Mouse (Mus musculus): ENCODE measurements around the gene Ccdc146. TPM values are rescaled to one million over a fixed set of nuclear protein-coding genes. Genes with fewer than 3 reads are reported as not detected.
"Not testable (repeated sequence)": the region's sequence is repeated elsewhere in the genome, so short reads cannot be mapped to it uniquely, and the experiment has no call there.

The Ccdc146 gene
- polyA plus RNA-seq, 1 experiment: 0.71 TPM

DNA sequence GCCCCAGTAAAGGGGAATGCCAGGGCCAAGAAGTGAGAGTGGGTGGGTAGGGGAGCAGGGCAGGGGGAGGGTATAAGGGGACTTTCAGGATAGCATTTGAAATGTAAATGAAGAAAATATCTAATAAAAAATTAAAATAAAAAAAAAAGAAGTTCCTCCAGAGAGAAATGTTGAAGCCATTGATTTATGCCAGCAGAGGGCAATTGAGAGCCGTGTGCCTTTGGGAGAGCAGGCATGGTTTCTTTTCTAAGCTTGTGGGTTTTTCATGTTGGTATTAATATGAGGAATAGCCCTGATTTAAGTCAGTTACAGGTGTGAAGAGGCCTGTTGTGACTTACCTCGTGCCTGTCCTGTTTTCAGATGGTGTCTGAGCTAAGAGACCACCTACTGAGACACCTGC is 146.8 kb downstream of the Ccdc146 start:
- not testable (repeated sequence) for DNase-seq (ENCODE audit: low read depth)
- peak; percentile 13; the same call in 1 of the 2 replicates for TF ChIP-seq CTCF (IDR thresholded peaks at IDR 0.05; ENCODE audit: borderline replicate concordance, extremely low read depth, insufficient read depth, insufficient read length)

DNA sequence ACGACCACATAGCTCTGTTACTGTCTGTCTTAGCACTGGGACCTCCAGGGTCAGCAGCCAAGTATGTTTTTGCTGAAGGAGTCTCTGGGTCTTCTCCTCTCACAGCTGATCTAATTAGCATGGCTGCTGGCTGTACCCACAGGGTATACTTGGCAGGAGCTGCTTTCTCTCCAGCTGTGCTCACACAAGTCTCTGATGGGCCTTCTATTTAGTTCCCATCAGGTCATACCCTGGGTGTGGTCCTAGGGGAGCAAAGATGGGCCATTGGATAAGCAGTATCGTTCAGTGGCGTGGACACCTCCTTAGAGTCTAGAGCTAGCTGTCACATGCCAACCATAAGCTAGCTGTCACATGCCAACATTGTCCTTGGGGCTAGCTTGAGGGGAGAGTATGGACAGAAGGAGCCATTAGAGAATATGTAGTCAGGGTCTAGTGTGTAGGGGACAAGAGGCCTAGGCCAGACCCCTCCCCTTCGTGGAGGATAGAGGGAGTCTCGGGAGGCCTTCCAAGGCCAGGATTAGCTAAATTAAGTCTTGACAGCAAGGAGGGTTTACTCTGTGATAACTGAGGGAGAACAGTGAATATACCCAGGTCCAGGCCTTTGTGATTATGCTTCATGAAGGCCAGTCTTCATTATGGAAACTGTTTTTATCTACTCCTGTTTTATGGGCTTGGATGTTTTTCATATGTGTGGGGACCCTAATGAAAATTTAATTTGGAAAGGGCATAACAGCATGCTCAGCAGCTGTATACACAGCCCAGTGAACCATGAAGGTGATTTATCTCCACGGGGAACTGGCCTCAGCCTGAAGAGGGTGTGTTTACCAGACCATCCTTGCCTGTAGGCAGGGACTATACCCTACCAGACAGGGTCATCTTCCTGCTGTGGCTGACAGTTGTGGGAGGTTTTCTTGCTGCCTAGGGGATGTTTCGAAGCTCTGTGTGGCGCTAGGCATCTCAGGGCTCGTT is 152.8 kb downstream of the Ccdc146 start:
- DNase-seq (ENCODE audit: low read depth): no peak
- TF ChIP-seq POLR2A (IDR thresholded peaks at IDR 0.05; ENCODE audit: borderline replicate concordance, extremely low read depth, insufficient read depth, insufficient read length, poor library complexity, severe bottlenecking) (no peak), CTCF (IDR thresholded peaks at IDR 0.05; ENCODE audit: borderline replicate concordance, extremely low read depth, insufficient read depth, insufficient read length) (no peak)

DNA sequence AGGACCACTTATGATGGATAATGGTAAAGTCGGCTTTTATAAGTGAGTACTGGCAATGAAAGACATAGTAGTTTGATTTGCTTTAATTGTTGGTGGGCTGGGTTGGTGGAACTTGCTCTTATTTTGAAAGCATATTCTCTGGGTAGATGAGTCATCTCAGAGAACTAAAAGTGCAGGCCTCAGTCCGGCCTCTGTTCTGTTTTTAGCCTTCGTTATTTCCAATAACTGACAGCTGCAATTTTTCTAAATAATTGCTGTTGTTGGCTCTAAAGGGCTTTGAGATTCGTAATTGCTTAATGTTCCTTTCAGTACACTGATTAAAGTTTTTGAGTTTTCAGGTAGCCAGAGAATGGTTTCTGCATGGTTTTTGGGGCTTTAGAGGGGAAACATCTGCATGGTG is 153.7 kb downstream of the Ccdc146 start:
- no peak for DNase-seq (ENCODE audit: low read depth)
- TF ChIP-seq CTCF (IDR thresholded peaks at IDR 0.05; ENCODE audit: borderline replicate concordance, extremely low read depth, insufficient read depth, insufficient read length) (no peak), POLR2A (IDR thresholded peaks at IDR 0.05; ENCODE audit: borderline replicate concordance, extremely low read depth, insufficient read depth, insufficient read length, poor library complexity, severe bottlenecking) (no peak)

DNA sequence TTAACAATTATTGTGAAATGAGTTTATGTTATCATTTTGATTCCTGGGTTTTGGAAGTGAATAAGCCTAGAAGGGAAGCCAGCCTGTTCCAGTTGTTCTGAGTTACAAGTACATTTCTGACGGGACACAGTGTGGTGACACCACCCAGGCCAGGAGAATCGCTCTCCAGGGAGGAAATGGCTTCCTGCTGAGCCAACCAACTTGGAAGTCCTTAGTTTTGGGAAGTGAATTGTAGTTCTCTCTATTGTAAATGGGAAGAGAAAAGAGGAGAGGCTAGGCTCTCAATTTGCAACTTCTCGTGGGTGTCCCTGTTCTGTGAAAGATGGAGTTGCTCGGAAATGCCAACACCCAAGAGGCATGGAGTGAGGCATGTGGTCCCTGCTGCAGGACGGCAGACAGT is 155.0 kb downstream of the Ccdc146 start:
- no peak for DNase-seq (ENCODE audit: low read depth)
- TF ChIP-seq POLR2A (IDR thresholded peaks at IDR 0.05; ENCODE audit: borderline replicate concordance, extremely low read depth, insufficient read depth, insufficient read length, poor library complexity, severe bottlenecking): no peak
- TF ChIP-seq CTCF (IDR thresholded peaks at IDR 0.05; ENCODE audit: borderline replicate concordance, extremely low read depth, insufficient read depth, insufficient read length): no peak

DNA sequence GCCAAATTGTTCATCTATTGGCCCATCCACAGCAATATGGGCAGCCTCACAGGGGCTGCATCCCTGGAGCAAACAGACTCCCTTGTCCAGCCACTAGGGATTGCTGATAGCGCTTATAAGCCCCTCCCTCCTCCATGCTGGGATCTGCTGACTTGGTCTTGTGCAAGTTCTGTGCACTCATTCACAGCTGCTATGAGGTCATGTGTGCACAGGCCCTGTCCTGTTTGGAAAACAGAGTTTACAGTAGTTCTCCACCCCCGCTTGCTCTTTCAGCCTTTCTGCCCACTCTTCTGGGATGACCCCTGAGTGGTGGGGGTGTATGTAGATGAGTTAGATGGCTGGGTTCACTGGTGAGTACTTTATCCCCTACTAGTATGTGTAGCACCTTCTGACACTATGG is 157.4 kb downstream of the Ccdc146 start:
- TF ChIP-seq POLR2A (IDR thresholded peaks at IDR 0.05; ENCODE audit: borderline replicate concordance, extremely low read depth, insufficient read depth, insufficient read length, poor library complexity, severe bottlenecking): no peak
- TF ChIP-seq CTCF (IDR thresholded peaks at IDR 0.05; ENCODE audit: borderline replicate concordance, extremely low read depth, insufficient read depth, insufficient read length): no peak
- DNase-seq (ENCODE audit: low read depth): no peak

DNA sequence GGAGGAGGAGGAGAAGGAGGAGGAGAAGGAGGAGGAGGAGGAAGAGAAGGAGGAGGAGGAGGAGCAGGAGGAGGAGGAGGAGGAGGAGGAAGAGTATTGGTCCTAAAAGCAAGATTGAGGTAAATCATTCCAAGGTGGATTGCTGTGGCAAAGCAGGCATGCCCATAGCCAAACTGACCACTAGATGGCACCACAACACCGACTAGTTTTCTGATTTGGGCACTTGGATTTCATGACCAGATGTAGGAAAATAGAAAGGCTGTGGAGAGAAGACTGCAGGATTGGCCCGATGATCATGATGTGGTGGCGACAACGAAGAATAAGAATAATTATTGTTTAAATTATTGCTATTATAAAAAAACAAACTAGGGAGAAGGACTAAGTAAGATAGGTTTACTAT is 159.4 kb downstream of the Ccdc146 start:
- peak; percentile 94 for DNase-seq (ENCODE audit: low read depth)
- TF ChIP-seq POLR2A (IDR thresholded peaks at IDR 0.05; ENCODE audit: borderline replicate concordance, extremely low read depth, insufficient read depth, insufficient read length, poor library complexity, severe bottlenecking) (no peak), CTCF (IDR thresholded peaks at IDR 0.05; ENCODE audit: borderline replicate concordance, extremely low read depth, insufficient read depth, insufficient read length) (peak; percentile 91)

DNA sequence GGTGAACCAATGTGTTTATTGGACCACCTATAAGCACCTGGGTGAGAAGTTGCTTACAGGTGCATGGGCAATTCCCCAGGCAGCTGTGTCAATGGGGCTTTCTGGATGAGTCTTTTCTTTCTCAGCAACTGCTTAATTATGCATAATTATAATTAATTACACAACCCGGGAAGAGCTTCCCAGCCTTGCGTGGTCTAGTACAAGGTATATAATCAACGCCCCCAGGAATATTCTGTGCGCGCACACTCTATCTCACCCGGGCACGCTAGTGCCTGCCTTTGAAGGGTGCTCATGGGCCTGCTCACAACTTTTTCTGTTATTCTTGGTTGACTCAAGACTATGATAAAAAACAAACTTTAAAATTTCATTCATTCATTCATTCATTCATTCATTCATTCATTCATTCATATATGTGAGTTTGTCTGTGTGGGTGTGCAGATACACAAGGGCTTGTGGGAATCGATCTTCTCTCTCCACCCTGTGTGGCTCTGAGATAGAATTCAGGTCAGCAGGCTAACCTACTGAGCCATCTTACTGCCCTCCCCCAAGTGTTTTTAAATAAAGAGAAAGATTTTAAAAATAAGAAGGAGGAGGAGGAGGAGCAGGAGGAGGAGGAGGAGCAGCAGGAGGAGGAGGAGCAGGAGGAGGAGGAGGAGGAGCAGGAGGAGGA is 160.0 kb downstream of the Ccdc146 start:
- TF ChIP-seq POLR2A (IDR thresholded peaks at IDR 0.05; ENCODE audit: borderline replicate concordance, extremely low read depth, insufficient read depth, insufficient read length, poor library complexity, severe bottlenecking) (no peak), CTCF (IDR thresholded peaks at IDR 0.05; ENCODE audit: borderline replicate concordance, extremely low read depth, insufficient read depth, insufficient read length) (no peak)
- DNase-seq (ENCODE audit: low read depth): peak; percentile 37

DNA sequence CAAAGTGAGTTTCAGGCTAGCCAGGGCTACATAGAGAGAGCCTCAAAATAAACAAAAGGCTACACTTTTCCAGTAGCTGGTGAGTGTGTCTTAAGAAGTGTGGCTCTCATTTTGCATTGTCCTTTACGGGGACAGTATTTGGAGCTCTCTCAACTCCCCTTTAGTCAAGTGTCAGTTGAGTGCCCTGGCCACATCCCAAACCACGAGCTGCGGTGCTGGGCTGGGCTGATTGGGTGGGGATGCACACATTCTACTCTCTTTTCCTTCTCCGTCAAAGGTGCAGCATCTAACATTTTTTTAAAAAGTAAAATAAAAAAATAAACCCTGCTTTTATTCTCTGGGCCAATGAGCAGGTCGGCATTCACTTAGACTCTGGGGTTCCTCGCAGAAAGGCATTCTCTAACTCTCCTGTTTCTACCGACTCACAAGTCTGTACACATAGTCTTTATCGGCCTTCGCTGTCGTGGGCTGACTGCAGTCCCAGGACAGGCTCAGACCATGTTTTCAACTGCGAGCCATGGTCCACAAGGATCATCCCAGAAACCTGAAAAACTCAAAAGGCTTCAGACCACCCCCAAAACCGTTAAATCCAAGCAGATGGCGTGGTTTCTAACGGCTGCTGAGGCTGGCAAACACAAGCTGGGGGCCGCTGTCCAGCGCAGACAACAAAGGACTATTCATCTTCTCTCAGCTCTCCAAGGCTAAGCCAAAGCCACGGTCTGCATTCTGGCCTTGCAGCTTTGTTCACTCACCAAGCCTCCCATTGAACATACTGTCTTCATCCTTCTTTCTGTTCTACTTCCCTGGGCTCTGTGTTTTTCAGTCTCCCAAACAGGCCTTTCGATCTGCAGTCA is 161.0 kb downstream of the Ccdc146 start:
- no peak for TF ChIP-seq CTCF (IDR thresholded peaks at IDR 0.05; ENCODE audit: borderline replicate concordance, extremely low read depth, insufficient read depth, insufficient read length)
- TF ChIP-seq POLR2A (IDR thresholded peaks at IDR 0.05; ENCODE audit: borderline replicate concordance, extremely low read depth, insufficient read depth, insufficient read length, poor library complexity, severe bottlenecking): no peak
- peak; percentile 90 for DNase-seq (ENCODE audit: low read depth)

DNA sequence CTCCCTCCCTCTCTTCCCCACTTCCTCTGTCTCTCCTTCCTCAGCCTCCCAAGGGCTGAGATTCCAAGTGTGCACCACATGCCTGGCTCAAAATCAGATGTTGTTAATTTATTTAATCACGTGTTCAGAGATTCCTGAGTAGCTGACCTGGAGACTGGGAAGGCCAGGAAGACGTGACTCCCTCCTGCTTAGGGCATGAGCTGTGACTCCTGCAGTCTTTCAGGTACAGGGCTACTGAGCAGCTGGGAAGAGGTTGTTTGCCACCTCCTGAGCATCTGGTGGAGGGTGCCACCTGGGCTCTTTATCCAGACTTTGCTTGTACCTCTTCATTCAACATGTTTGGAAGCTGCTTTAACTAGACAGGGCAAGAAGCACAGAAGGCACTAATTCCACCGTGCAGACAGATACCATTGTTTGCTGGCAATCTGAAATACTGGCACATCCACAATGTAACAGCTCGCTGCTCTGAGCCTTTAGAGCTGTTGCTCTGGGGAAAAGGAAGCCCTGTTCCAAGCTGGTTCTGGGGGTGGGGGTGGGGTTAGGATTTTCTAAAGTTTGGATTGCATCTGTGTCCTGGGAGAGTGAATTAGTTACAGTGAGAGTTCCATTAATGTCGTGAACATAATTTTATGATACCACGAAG is 163.2 kb downstream of the Ccdc146 start:
- peak; percentile 58 for DNase-seq (ENCODE audit: low read depth)
- no peak for TF ChIP-seq POLR2A (IDR thresholded peaks at IDR 0.05; ENCODE audit: borderline replicate concordance, extremely low read depth, insufficient read depth, insufficient read length, poor library complexity, severe bottlenecking)
- no peak for TF ChIP-seq CTCF (IDR thresholded peaks at IDR 0.05; ENCODE audit: borderline replicate concordance, extremely low read depth, insufficient read depth, insufficient read length)

DNA sequence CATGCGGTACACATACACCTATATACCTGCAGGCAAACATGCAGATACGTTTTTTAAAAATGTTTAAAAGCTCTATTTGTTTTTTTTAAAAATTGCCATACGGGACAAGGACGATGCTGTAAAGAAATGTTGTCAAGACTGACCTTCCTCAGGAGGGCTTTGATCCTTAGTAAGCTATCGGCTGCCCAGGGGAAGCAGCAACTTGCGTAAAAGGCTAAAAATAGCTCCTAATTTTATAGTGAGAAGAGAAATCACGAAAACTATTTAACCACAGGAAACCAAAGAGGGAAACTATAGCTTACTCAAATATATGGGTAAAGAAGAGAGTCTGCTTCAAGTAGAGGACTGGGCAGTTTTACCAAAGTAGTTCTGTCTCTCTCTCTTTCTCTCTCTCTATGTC is 163.7 kb downstream of the Ccdc146 start:
- DNase-seq (ENCODE audit: low read depth): no peak
- TF ChIP-seq CTCF (IDR thresholded peaks at IDR 0.05; ENCODE audit: borderline replicate concordance, extremely low read depth, insufficient read depth, insufficient read length): no peak
- TF ChIP-seq POLR2A (IDR thresholded peaks at IDR 0.05; ENCODE audit: borderline replicate concordance, extremely low read depth, insufficient read depth, insufficient read length, poor library complexity, severe bottlenecking): no peak

All from brain, embryonic 14.5 days (tissue).